Mouse (Mus musculus): ENCODE results near the gene Scml4.

DNA sequence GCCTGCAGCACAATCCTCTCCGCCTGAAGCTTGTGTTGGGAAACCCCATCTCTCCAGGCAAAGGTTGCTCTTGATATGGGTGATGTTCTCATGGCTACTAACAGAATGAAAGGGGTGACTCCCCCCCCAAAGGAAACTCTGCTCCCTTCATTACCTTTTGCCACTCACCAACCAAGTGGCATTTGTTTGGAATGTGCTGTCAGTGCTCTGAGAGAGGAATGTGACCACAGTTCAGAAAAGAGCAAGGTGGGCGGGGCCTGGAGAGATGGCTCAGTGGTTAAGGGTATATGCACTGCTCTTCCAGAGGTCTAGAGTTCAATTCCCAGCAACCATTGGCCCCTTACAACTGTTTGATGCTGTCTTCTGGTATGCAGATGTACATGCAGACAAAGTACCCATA lies 3.1 kb upstream of the Scml4 start:
- TF ChIP-seq HCFC1 (IDR thresholded peaks at IDR 0.05; ENCODE audit: borderline replicate concordance, insufficient read depth, low read length), result no peak
- TF ChIP-seq MAFK (IDR thresholded peaks at IDR 0.05; ENCODE audit: insufficient read depth, low read depth, low read length), result no peak
